Mouse (Mus musculus) liver, postnatal 0 days (tissue): ENCODE measurements around the gene Bclaf3.

Source experiments
- CTCF ChIP-seq: sonication (generic); IDR thresholded peaks from 2 replicates; pipeline ENCODE4 v1.5.1; 2016; ENCODE audit warnings: antibody characterized with exemption, low read depth
- EP300 ChIP-seq: IDR thresholded peaks from 2 replicates; pipeline ENCODE4 v1.6.1; 2016; ENCODE audit warnings: antibody characterized with exemption, low read depth, mild to moderate bottlenecking

GRCm38 (mm10) chrX:159532811-159533462 is 6.4 kb downstream of the Bclaf3 start:
- no peak for TF ChIP-seq EP300
- no peak for TF ChIP-seq CTCF
